Mouse (Mus musculus) brain, embryonic 18.5 days (tissue): ENCODE measurements around the gene Poc1b.

Experiments used
- DNase-seq: peaks from one replicate; pipeline ENCODE4 v3.0.0-alpha.2; 2012; ENCODE audit warnings: low read depth, low spot score

Gene Poc1b

DNA sequence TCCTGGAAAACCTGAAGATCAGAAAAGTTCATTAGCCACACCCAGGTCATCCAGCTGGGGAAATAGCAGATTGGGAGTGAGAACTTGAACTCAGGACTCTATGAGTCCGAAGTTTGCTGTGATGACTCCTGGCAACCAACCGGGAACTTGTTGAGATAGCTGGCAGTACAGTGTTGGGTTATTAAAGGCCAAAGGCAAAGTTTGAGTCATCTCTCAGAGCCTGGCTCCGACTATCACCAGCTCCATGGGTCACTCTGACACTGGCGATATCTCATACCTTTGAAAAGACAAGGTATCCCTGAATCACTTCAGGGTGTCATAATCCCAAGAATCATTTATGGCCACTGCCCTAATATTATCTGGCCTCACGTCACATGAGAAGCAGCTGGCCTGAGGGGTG lies 119.9 kb downstream of the Poc1b start:
- no peak for DNase-seq

DNA sequence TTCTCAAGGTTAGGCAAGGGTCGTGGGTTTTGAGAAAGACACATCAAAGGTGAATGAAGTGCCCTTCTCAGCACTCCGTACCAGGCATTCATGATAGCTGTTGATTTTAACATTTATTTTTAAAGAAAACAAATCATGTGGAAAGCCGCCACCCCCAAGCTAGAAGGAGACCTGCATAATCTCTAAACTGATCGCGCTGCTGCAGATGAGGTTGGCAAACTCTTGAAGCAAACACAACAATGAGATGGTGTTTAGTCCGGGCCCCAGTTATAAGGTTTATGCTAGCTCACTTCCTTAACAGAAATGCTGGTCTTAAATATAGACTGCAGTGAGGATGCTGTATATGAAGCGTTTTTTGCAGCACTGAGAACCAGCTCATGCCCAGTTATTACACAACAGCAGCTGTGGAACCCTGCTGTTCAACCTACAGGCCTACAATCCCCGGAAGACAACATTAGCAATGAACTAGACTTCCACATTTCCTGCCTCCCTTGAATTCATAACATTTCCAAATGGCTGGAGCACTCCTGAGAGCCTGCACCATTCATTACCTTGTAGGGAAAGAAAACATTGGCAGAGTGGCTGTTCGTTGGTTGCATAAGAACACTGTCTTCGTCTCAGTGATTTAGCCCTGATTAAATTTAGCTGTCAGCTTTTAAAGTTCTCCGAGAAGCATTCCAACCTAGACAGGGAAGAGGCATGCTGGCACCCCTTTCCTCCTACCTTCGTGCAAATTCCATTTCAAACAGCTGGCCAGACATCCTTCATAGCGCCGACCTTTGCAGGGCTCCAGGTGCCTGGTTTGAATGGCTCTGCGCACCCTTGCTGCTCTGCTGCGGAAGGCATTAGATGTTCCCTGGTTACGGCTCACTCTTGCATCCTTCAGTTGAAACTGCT lies 121.4 kb downstream of the Poc1b start:
- DNase-seq = no peak

DNA sequence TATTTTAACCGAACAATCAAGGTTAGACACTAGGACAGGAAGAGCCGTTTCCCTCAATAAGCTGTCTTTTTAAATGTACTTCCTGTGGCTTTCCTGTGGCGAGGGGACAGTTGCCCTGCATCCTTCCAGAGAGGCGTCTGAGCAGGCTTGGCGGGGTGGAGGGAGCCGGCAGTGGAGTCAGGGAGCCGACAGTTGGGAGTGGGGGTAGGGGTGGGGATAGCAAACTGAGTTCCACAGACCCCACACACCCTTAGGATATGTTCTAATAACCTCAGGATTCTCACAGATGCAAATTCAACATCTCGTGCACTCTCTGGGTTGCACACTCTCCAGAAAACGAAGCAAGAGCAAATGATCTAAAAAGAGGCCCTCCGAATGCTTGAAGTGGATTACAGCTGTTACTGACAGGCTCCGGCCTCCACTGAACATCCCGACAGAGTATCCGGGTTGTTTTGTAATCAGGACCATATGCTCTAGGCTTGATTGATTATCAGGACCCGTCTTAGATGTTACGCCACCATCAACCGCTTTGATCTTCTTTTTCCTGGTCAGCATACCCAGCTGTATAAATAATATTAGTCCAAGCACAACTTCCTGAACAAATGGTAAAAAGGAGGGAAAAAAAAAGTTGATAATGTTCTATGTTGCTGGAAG lies 122.3 kb downstream of the Poc1b start:
- DNase-seq = no peak

DNA sequence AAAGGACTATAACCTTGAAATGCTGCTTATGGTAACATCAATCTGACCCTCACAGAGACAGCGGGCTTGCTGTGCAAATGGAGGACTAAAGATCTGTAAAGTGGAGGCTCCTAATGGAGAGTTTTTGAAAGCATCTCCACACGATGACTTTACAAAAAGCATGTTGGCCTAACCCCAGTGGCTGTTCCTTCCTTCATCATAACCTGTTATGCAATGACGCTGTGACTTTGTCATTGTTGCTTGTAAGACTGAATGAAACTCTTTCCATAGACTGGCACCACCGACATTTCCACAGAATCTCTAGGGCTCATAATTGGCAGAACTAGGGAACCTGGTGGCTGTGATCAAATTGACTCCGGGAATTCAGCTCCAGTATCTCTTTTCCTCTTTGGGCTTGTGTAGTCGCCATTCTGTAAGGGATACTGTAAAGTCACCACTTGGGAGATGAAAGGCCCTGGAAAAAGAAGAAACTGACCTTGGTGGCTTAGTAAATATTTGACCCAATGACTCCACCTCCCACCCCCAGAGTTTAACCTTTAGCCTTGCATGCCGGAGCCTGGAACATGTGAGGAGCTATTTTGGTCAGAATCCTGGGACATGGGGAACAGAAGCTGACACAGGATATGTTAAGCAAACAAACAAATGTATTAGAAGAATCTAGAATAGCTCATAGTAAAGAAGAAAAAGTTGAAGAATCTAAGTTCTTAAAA lies 125.8 kb downstream of the Poc1b start:
- DNase-seq = no peak

DNA sequence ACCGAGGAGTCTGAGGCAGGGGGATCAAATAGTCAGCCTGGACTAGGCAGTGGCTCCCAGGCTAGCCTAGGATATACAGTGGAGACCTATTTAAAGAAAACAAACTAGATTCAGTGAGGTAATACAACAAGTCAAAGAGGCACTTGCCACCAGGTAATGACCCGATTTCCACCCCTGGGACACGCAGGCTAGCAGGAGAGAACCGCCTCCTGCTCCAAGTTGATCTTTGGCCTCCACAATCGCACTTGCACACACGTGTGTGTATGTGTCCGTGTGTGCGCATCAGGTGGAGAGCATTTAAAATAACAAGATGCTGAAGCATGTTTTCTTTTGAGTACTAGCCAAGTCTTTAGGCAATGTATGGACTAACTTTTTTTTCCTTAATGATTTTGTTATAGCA lies 127.5 kb downstream of the Poc1b start:
- DNase-seq = no peak

DNA sequence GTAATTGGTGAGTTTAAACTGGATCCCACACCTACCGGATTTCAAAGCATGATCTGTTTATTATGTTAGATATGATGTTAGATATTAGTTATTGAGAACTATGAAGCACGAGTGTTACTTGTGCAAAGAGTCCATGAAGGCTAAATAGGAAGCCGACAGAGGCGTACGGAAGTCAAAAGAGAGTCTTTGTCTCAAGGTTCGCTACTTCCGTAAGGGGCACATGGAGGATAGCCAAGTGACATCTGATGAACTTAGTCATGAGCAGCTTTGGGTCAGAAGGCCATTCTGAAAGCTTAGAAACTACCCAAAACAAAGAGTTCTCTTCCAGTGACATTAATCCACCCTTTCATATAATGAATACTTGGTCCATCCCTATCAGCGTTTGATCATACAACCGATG lies 128.2 kb downstream of the Poc1b start:
- DNase-seq = no peak

DNA sequence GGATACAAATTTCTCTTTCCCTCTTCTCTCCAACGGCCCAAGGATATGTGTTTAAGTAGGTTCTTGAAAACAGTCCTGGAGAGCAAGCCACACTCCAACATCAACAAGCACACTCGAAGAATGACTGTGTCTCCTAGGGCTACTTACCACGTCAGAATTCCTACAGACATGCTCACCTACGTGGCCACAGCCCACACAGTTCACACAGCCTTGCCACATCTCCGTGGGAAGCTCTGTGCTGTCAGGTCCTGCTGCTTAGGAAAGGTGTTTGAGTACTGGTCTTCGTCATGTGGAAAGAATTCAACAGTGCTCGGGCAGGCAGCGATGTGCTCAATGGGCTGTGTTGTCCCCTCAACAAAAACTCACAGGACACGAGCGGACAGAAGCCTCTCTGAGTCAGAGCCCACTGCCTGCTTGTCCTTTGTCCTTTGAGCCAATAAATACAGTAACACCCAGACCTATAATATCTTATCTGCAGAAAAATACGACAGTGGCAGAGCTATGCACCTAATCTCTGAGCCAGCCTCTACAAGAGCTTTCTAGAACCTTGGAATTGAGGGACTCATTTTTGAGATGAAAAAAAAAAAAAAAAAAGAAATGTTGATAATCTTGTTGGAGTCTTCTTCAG lies 130.5 kb downstream of the Poc1b start:
- DNase-seq = no peak

DNA sequence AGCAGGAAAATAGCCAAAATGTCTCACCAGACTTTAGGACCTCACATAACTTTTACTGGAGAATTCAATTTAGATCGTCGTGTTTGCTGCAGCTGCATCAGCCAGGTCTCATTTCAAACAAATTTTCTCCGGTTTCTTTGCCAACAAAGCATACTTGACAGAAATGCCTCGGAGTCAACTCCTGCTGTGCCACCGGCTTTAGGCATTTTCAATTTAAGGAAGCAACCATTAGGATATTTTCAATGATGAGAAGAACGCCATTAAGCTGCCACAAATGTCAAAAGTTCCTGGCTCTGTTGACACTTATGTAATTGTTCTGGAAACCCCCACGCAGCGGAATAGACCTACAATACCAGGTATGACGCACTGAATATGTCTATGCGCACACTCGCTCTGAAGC lies 131.7 kb downstream of the Poc1b start:
- no peak for DNase-seq

DNA sequence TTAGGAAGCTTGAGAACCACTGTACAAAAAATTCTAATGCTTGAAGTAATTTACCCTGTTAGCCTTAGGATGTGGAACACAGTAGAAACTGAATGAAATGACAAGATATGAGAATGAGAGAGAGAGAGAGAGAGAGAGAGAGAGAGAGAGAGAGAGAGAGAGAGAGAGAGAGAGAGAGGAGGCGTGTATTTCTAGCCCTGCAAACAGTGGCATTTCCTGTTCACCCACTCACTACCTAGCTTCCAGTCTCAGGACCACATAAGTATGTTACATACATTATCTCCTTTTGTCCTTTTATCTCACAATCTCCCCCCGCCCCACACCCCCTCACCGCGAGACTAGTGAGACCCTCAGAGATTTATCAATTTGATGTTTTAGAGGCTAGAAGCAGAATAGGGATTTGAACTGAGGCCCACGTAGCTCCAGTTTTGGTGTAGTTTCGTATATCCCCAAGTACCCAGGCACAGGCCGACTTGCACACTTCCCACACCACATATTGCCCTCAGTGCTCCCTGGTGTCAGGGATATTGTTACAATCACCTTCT lies 134.5 kb downstream of the Poc1b start:
- DNase-seq = no peak

DNA sequence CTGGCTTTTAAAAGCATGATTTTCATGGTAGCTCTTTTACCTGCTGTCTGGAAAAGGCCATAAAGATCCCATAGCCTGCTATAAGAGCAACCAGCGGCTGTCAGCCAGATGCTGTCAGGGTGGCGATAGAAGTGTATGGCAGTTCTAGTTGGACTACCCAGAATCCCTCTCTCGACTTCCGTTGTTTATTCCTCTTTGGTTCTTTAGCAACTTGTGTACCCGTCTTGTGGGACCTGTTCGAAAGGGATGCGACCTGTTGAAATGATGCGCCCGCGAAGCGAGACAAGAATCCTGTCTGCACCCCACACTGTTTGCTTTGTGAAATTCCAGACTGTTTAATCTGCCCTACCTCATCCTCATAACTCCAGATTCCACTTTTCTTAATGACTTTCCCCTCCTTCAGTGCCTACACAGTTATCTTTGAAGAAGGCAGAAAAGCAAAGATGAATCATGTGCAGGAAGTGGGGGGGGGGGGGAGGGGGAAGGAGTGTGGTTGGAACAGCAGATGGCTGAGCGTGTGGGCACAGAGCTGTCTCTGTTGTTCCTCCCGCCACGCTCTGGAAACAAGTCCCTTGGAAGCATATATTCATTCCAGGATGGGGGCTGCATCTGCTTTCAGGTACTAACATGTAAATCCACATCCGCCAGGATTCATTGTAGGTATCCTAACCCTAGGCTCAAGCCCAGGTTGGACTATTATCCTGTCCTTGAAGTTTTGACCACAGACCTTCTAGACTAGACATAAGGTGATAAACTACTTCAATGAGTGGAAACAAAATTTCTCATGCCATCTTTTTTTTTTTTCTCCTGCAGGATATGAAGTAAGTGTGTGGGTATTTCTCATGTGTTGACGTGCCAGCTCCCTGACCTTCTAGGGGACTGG lies 135.2 kb downstream of the Poc1b start:
- DNase-seq = no peak

DNA sequence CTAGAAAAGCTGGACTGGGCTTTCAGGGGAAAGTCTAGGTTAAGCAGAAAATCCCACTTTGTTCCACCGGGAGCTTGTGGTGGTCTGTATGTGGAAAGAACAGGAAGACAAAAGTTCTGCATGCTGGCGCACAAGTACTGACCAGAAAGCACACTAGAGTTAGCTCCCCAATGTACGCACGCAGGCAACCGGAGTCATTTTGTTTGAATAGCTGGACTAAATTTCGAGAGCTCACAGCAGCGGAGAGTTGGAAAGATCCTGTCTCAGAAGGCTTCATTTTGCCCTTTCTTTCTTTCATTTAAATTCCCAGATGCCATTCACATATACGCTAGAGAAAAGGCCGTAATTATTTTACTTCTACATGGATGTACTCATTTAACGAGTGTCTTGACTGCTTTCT lies 135.9 kb downstream of the Poc1b start:
- DNase-seq = no peak

DNA sequence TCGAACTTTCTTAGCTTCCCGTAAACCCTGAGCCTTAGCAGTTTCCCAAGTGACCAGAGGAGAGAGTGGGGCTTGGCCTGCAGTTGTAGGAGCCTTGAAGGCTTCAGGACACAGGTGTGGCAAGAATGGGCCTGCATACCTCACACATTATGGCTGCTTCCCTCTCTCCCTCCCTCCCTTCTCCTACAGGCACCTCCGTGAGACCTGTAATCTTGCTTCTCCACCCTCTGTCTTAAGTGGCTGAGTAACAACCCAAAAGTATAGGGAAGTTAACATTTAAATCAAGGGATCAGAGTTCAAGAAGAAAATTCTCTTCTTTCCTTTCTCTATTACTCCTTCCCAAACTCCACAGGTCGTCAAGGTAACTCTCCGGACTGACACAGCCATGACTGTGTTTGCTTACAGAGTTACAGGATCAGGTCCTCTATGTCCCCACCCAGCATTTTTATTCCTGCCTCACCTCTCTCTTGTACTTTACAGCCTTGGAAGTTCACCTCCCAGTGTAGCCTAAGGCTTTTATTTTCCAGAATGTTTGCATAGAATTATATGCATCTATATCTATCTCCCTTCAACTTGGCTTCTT lies 137.2 kb downstream of the Poc1b start:
- no peak for DNase-seq

DNA sequence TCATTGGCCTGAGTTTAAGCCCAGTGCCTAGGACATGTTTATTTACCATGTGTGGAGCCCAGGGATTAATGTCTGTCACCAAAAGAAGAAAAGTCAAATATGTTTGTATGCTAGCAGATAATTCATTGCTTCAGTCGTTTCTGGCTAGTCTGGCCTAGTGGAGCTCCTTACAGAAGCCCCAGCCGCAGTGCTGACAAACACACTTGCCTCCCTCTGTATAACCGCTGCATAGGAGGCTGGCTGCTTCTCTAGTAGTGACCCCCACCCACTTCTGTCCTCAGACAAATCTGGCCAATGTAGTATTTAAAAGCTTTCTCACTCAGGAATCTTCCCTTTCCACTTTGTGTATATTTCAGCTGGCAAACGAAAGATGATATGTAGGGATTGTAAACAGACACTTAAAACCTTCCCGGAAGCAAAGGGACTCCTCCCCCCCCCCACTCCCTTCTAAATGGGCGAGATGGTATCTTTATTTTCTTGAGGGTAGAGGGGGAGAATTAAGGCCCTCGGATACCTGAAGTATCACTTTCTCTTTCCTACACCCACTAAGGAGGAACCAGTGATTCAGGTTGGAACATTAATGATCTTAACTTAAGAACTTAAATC lies 137.9 kb downstream of the Poc1b start:
- no peak for DNase-seq

DNA sequence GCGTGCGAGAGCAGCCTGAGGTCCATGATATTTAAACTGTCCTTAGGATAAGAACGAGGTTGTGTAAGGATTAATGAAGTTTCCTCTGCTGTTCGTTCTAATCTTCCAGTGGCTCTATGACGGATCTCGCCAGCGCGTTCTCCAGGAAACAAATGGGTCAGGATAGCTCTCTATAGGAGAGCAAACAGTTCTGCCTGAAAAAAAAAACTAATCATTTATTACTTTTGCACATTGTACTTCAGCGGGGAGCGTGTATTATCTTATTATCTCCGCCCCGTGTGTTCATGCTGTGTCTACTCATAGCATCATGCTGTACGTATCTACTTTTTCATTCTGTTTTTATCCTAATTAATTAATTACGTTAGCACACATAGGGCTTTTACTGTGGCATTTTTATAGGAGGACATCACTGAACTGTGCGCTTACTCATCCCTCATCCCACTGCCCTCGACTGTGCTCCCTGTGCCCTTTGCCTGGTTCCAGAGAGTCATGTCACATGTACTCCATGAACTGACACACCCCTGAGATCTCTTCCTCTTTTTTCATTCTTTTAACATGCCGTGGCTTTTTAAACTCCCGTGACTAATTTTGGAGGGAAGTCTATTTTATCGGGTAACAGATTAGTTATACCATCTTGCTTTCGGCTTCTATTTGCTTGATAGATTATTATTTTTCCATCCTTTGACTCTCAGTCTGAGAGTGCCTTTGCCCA lies 140.1 kb downstream of the Poc1b start:
- DNase-seq = no peak
